Mouse (Mus musculus): ENCODE results near the gene Kdm4a. TPM values are rescaled to one million over a fixed set of nuclear protein-coding genes. Genes with fewer than 3 reads are reported as not detected.

The Kdm4a gene
- polyA plus RNA-seq (2014; fragmentation: Nextera tagmentation; extraction: Ambion mirVana), result 52.8 and 53.7 TPM in 2 replicates

GRCm38 (mm10) chr4:118179467-118180300 lies at the start of gene Kdm4a:
Gene Kdm4a, minus strand, starts transcription at chr4:118180043.
- peaks cover 28% of the 10 kb centered on the region for H3K36me3 ChIP-seq (replicated peaks; ENCODE audit: control insufficient read depth, insufficient read depth)
- WGBS, result under 1% methylated on average over 38 of the region's 38 CpGs

DNA sequence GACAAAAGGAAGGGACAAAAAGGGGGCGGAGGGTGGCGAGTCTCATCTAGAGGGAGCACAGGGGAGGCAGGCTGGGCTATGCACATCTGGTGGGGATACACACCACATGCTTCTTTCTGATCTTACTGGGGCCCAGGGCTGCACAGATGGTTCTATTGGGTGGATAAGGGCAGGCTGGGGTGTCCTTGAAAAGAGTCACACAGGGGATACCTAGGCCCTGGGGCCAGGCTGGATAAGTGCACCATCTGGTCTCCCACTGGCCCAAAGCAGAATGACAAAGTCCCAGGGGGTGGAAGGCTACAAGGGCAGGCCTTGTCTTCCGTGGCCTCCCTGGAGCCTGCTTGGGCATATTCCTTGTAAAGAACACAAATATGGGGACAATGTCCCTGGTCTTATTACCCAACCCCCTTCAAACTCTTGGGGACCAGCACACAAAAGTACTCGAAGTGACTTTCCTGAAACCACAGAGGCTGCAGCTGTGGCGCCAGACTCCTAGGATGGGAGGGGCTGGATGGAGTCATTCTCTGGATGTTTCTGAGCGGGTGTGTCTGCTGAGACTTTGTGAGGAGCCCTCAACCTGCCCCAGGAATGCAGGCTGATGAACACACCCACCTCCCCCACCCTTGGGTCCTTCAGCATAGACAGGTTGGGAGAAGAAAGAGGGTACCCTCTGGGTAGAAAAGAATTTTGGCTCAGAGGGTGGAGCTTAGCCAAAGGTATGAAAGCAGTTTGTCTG lies 49.4 kb upstream of the Kdm4a start:
- H3K9ac ChIP-seq, result no peak overlapping the region
- ATAC-seq (ENCODE audit: low FRiP score), result no peak
- H3K27me3 ChIP-seq (ENCODE audit: control insufficient read depth, insufficient read depth, low read length), result no peaks in the 10 kb centered on the region
- H3K36me3 ChIP-seq (replicated peaks; ENCODE audit: control insufficient read depth, insufficient read depth), result peaks cover 92% of the 10 kb centered on the region
- no peak overlapping the region for H3K4me3 ChIP-seq (replicated peaks; ENCODE audit: low read length)
- no peak for DNase-seq (ENCODE audit: low spot score)
- H3K9me3 ChIP-seq (ENCODE audit: control insufficient read depth, low read length), result no peaks in the 10 kb centered on the region
- no peak overlapping the region for H3K4me2 ChIP-seq (replicated peaks)
- H3K27ac ChIP-seq, result no peak overlapping the region
- WGBS, result 65% methylated on average over 6 of the region's 6 CpGs
- H3K4me1 ChIP-seq (replicated peaks; ENCODE audit: control insufficient read depth, insufficient read depth, low read length), result no peaks in the 10 kb centered on the region

More at GRCm38 (mm10) chr4:118179467-118180300, at the start of gene Kdm4a:
- H3K9me3 ChIP-seq (ENCODE audit: control insufficient read depth, low read length), result no peaks in the 10 kb centered on the region
- peak within 1 kb of the TSS; percentile 57 for H3K4me3 ChIP-seq (replicated peaks; ENCODE audit: low read length)
- H3K27me3 ChIP-seq (ENCODE audit: control insufficient read depth, insufficient read depth, low read length), result no peaks in the 10 kb centered on the region
- ATAC-seq (ENCODE audit: low FRiP score), result peak; percentile 100
- DNase-seq (ENCODE audit: low spot score), result peak; percentile 97
- peak within 1 kb of the TSS; percentile 71 for H3K4me2 ChIP-seq (replicated peaks)
- peaks cover 12% of the 10 kb centered on the region for H3K4me1 ChIP-seq (replicated peaks; ENCODE audit: control insufficient read depth, insufficient read depth, low read length)
- H3K27ac ChIP-seq, result peak within 1 kb of the TSS; percentile 85
- H3K9ac ChIP-seq, result peak within 1 kb of the TSS; percentile 77

- Histone ChIP-seq H3K4me3 (replicated peaks; ENCODE audit: low read length) (no peak overlapping the region), H3K9ac (no peak overlapping the region), H3K27ac (no peak overlapping the region), H3K27me3 (ENCODE audit: control insufficient read depth, insufficient read depth, low read length) (no peaks in the 10 kb centered on the region), H3K9me3 (ENCODE audit: control insufficient read depth, low read length) (no peaks in the 10 kb centered on the region), H3K4me1 (replicated peaks; ENCODE audit: control insufficient read depth, insufficient read depth, low read length) (no peaks in the 10 kb centered on the region), H3K36me3 (replicated peaks; ENCODE audit: control insufficient read depth, insufficient read depth) (peaks cover 98% of the 10 kb centered on the region), H3K4me2 (replicated peaks) (no peak overlapping the region)
- 80% methylated on average over 12 of the region's 12 CpGs for WGBS
- no peak for ATAC-seq (ENCODE audit: low FRiP score)
- no peak for DNase-seq (ENCODE audit: low spot score)
These were observed 47.6 kb upstream of the Kdm4a start for GRCm38 (mm10) chr4:118227398-118227797.

GRCm38 (mm10) chr4:118221261-118221660 lies 41.4 kb upstream of the Kdm4a start:
- no peak for ATAC-seq (ENCODE audit: low FRiP score)
- 87% methylated on average over 7 of the region's 7 CpGs for WGBS

DNA sequence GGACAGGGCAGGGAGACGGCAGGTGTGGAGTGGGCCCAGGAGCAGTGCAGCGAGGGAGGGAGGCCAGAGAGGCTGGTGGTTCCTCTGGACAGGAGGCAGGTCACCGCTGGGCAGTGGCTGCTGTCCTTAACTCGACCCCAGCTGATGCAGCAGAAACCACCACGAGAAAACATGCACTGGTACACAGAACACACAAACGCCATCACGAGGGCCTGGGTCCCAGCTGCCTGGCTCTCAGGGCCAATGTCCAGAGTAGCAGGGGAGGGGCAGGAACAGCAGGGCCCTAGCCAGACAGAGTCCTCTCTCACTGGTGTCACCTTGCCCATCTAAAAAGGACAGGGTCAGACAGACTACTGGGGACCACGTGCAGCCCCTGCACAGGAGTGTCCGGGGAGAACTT lies 40.9 kb upstream of the Kdm4a start:
- Histone ChIP-seq H3K36me3 (replicated peaks; ENCODE audit: control insufficient read depth, insufficient read depth) (peaks cover 99% of the 10 kb centered on the region), H3K4me2 (replicated peaks) (no peak overlapping the region), H3K4me3 (replicated peaks; ENCODE audit: low read length) (no peak overlapping the region), H3K27me3 (ENCODE audit: control insufficient read depth, insufficient read depth, low read length) (no peaks in the 10 kb centered on the region), H3K9me3 (ENCODE audit: control insufficient read depth, low read length) (no peaks in the 10 kb centered on the region), H3K27ac (no peak overlapping the region), H3K4me1 (replicated peaks; ENCODE audit: control insufficient read depth, insufficient read depth, low read length) (no peaks in the 10 kb centered on the region), H3K9ac (no peak overlapping the region)
- 93% methylated on average over 9 of the region's 9 CpGs for WGBS
- ATAC-seq (ENCODE audit: low FRiP score) (no peak), DNase-seq (ENCODE audit: low spot score) (no peak)

More at GRCm38 (mm10) chr4:118221261-118221660, 41.4 kb upstream of the Kdm4a start:
- H3K27me3 ChIP-seq (ENCODE audit: control insufficient read depth, insufficient read depth, low read length), result no peaks in the 10 kb centered on the region
- H3K9me3 ChIP-seq (ENCODE audit: control insufficient read depth, low read length), result no peaks in the 10 kb centered on the region
- no peaks in the 10 kb centered on the region for H3K4me1 ChIP-seq (replicated peaks; ENCODE audit: control insufficient read depth, insufficient read depth, low read length)
- no peak overlapping the region for H3K4me2 ChIP-seq (replicated peaks)
- H3K9ac ChIP-seq, result no peak overlapping the region
- H3K4me3 ChIP-seq (replicated peaks; ENCODE audit: low read length), result no peak overlapping the region
- H3K27ac ChIP-seq, result no peak overlapping the region
- DNase-seq (ENCODE audit: low spot score), result no peak
- H3K36me3 ChIP-seq (replicated peaks; ENCODE audit: control insufficient read depth, insufficient read depth), result peaks cover 99% of the 10 kb centered on the region

DNA sequence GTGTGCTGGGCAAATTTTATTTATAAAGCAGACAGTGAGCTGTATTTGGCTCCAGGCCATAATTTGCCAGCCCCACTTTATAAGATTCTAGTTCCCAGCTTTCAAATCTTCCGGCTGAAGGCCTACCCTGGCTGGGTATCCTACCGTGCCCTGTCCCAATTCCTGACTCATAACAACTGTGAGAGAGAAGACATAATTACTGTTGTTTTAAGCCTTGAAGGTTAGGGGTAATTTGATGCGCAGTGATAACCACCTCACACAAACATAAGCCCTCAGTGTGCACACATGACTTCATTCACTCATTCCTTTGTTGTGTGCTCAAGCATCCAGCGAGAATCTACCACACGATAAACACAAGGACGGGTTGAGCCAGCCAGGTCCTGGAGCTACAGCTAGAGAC lies 39.6 kb upstream of the Kdm4a start:
- H3K27me3 ChIP-seq (ENCODE audit: control insufficient read depth, insufficient read depth, low read length), result no peaks in the 10 kb centered on the region
- no peak for ATAC-seq (ENCODE audit: low FRiP score)
- no peak overlapping the region for H3K4me3 ChIP-seq (replicated peaks; ENCODE audit: low read length)
- no peak overlapping the region for H3K27ac ChIP-seq
- DNase-seq (ENCODE audit: low spot score), result no peak
- no peak overlapping the region for H3K4me2 ChIP-seq (replicated peaks)
- H3K36me3 ChIP-seq (replicated peaks; ENCODE audit: control insufficient read depth, insufficient read depth), result peaks cover 98% of the 10 kb centered on the region
- WGBS, result 87% methylated on average over 6 of the region's 6 CpGs
- no peak overlapping the region for H3K9ac ChIP-seq
- H3K4me1 ChIP-seq (replicated peaks; ENCODE audit: control insufficient read depth, insufficient read depth, low read length), result no peaks in the 10 kb centered on the region
- no peaks in the 10 kb centered on the region for H3K9me3 ChIP-seq (ENCODE audit: control insufficient read depth, low read length)

GRCm38 (mm10) chr4:118218521-118218920 lies 38.7 kb upstream of the Kdm4a start:
- Histone ChIP-seq H3K36me3 (replicated peaks; ENCODE audit: control insufficient read depth, insufficient read depth) (peaks cover 98% of the 10 kb centered on the region), H3K4me1 (replicated peaks; ENCODE audit: control insufficient read depth, insufficient read depth, low read length) (no peaks in the 10 kb centered on the region), H3K9me3 (ENCODE audit: control insufficient read depth, low read length) (no peaks in the 10 kb centered on the region), H3K9ac (no peak overlapping the region), H3K4me3 (replicated peaks; ENCODE audit: low read length) (no peak overlapping the region), H3K27ac (no peak overlapping the region), H3K4me2 (replicated peaks) (no peak overlapping the region), H3K27me3 (ENCODE audit: control insufficient read depth, insufficient read depth, low read length) (no peaks in the 10 kb centered on the region)
- ATAC-seq (ENCODE audit: low FRiP score) (no peak), DNase-seq (ENCODE audit: low spot score) (no peak)
- 90% methylated on average over 5 of the region's 5 CpGs for WGBS

GRCm38 (mm10) chr4:118216726-118217595 lies 37.1 kb upstream of the Kdm4a start:
- no peak overlapping the region for H3K4me3 ChIP-seq (replicated peaks; ENCODE audit: low read length)
- WGBS, result 88% methylated on average over 17 of the region's 17 CpGs
- peaks cover 98% of the 10 kb centered on the region for H3K36me3 ChIP-seq (replicated peaks; ENCODE audit: control insufficient read depth, insufficient read depth)
- H3K4me2 ChIP-seq (replicated peaks), result no peak overlapping the region
- DNase-seq (ENCODE audit: low spot score) (peak; percentile 54), ATAC-seq (ENCODE audit: low FRiP score) (peak; percentile 48; the same call in 1 of the 2 replicates)
- no peaks in the 10 kb centered on the region for H3K4me1 ChIP-seq (replicated peaks; ENCODE audit: control insufficient read depth, insufficient read depth, low read length)
- no peak overlapping the region for H3K27ac ChIP-seq
- H3K9me3 ChIP-seq (ENCODE audit: control insufficient read depth, low read length), result no peaks in the 10 kb centered on the region
- H3K9ac ChIP-seq, result no peak overlapping the region
- H3K27me3 ChIP-seq (ENCODE audit: control insufficient read depth, insufficient read depth, low read length), result no peaks in the 10 kb centered on the region

DNA sequence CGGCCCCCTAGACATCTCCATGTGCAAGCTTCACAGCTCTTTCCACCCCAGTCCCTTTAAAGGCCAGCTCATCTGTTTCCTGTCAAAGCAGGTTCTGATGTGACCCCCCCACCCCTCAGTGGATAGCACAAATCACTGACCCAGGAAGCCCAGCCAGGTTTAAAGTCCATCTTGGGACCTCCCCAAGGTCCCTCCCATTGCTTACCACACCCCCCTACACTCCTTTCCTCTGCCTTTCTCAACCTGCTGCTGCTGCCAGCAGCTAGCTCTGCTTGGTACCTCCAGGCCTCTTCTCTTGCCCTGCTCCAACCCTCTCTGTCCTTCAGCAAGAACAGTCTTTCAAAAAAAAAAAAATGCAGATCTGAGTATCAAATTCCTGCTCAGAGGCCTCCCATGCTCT lies 35.0 kb upstream of the Kdm4a start:
- Histone ChIP-seq H3K9ac (no peak overlapping the region), H3K9me3 (ENCODE audit: control insufficient read depth, low read length) (no peaks in the 10 kb centered on the region), H3K27me3 (ENCODE audit: control insufficient read depth, insufficient read depth, low read length) (no peaks in the 10 kb centered on the region), H3K36me3 (replicated peaks; ENCODE audit: control insufficient read depth, insufficient read depth) (peaks cover 98% of the 10 kb centered on the region), H3K4me1 (replicated peaks; ENCODE audit: control insufficient read depth, insufficient read depth, low read length) (no peaks in the 10 kb centered on the region), H3K4me3 (replicated peaks; ENCODE audit: low read length) (no peak overlapping the region), H3K27ac (no peak overlapping the region), H3K4me2 (replicated peaks) (no peak overlapping the region)
- WGBS, result 100% methylated on average over 1 of the region's 1 CpGs
- ATAC-seq (ENCODE audit: low FRiP score), result no peak
- DNase-seq (ENCODE audit: low spot score), result no peak
